Mouse (Mus musculus) heart, embryonic 10.5 days (tissue): ENCODE measurements around the gene Pla2g5. TPM values are rescaled to one million over a fixed set of nuclear protein-coding genes. Genes with fewer than 3 reads are reported as not detected.

Experiments
- DNase-seq: peaks from one replicate; pipeline ENCODE4 v3.0.0-alpha.2; 2017; ENCODE audit warnings: low spot score
- H3K27ac ChIP-seq: fragments of 300-500 bp; sonication (generic); 2 replicates; pipeline ENCODE4 v1.5.1; 2016; ENCODE audit warnings: mild to moderate bottlenecking
- H3K27me3 ChIP-seq: fragments of 300-500 bp; sonication (generic); 2 replicates; pipeline ENCODE4 v1.6.1; 2016; ENCODE audit warnings: mild to moderate bottlenecking; ENCODE audit not compliant: poor library complexity, insufficient read depth, severe bottlenecking
- H3K36me3 ChIP-seq: fragments of 300-500 bp; sonication (generic); 2 replicates; pipeline ENCODE4 v1.6.1; 2016; ENCODE audit warnings: mild to moderate bottlenecking, moderate library complexity
- H3K4me1 ChIP-seq: fragments of 300-500 bp; sonication (generic); 2 replicates; pipeline ENCODE4 v1.6.1; 2016; ENCODE audit warnings: mild to moderate bottlenecking
- H3K4me3 ChIP-seq: fragments of 300-500 bp; sonication (generic); 2 replicates; pipeline ENCODE4 v1.5.1; 2016; ENCODE audit warnings: mild to moderate bottlenecking, moderate library complexity
- H3K9me3 ChIP-seq: fragments of 300-500 bp; sonication (generic); 2 replicates; pipeline ENCODE4 v1.6.1; 2016; ENCODE audit warnings: mild to moderate bottlenecking, moderate library complexity
- WGBS: fragments of 180-500 bp; shearing (Covaris S2); methylation state at CpG from one replicate; pipeline ENCODE4 v1.1.7; 2016; 5-methylcytosine and 5-hydroxymethylcytosine counted together
- polyA plus RNA-seq: library from polyadenylated mRNA; unstranded; fragments of >200 nt; fragmentation: Nextera tagmentation; extraction: Ambion mirVana; gene quantifications from 2 replicates; pipeline ENCODE4 v1.2.1, GENCODE M21; 2016

Gene Pla2g5
- polyA plus RNA-seq, 1 experiment from 2014 or later = 2.1 TPM

GRCm38 (mm10) chr4:138806160-138806559 lies 57.1 kb downstream of the Pla2g5 start:
- Histone ChIP-seq H3K4me1 (peaks cover 5% of the 10 kb centered on the region; the same call in 1 of the 2 replicates), H3K27ac (no peak overlapping the region), H3K9me3 (no peaks in the 10 kb centered on the region), H3K4me3 (no peak overlapping the region), H3K36me3 (no peaks in the 10 kb centered on the region), H3K27me3 (peaks cover 23% of the 10 kb centered on the region; the same call in 1 of the 2 replicates)
- DNase-seq = no peak
- 79% methylated on average over 8 of the region's 8 CpGs for WGBS

- WGBS = 80% methylated on average over 8 of the region's 8 CpGs
- Histone ChIP-seq H3K9me3 (no peaks in the 10 kb centered on the region), H3K27ac (no peak overlapping the region), H3K27me3 (peaks cover 16% of the 10 kb centered on the region; the same call in 1 of the 2 replicates), H3K4me3 (no peak overlapping the region), H3K4me1 (peaks cover 5% of the 10 kb centered on the region; the same call in 1 of the 2 replicates), H3K36me3 (no peaks in the 10 kb centered on the region)
- no peak for DNase-seq
Measured at GRCm38 (mm10) chr4:138805248-138805647, 58.0 kb downstream of the Pla2g5 start.

DNA sequence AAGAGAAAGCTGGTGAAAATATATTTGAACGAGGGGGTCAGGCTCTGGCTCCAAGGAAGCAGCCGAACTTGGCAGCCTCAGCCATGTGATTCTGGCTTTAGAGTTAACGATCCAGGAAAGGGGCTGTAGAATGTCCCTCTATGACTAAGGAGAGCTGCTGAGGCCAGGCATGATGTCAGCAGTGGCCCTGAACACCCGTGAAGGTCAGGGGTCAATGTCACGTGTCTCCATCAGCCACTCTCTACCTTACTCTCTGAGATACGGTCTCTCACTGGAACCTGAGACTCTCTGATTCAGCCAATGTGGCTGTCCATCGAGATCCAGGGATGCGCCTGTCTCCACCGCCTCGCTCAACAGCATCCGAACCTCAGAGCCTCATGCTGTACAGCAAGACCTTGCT lies 60.4 kb downstream of the Pla2g5 start:
- no peak overlapping the region for H3K4me3 ChIP-seq
- no peak overlapping the region for H3K27ac ChIP-seq
- H3K27me3 ChIP-seq = peaks cover 5% of the 10 kb centered on the region; the same call in 1 of the 2 replicates
- H3K36me3 ChIP-seq = no peaks in the 10 kb centered on the region
- no peak for DNase-seq
- 84% methylated on average over 11 of the region's 11 CpGs for WGBS
- no peaks in the 10 kb centered on the region for H3K4me1 ChIP-seq
- no peaks in the 10 kb centered on the region for H3K9me3 ChIP-seq

GRCm38 (mm10) chr4:138801631-138802030 lies 61.7 kb downstream of the Pla2g5 start:
- Histone ChIP-seq H3K27ac (no peak overlapping the region), H3K4me3 (no peak overlapping the region), H3K4me1 (peaks cover 7% of the 10 kb centered on the region), H3K36me3 (no peaks in the 10 kb centered on the region), H3K9me3 (no peaks in the 10 kb centered on the region), H3K27me3 (no peaks in the 10 kb centered on the region; the same call in 1 of the 2 replicates)
- no peak for DNase-seq
- 77% methylated on average over 4 of the region's 4 CpGs for whole genome bisulfite sequencing

GRCm38 (mm10) chr4:138800134-138800744 lies 63.0 kb downstream of the Pla2g5 start:
- Histone ChIP-seq H3K27ac (no peak overlapping the region), H3K27me3 (no peaks in the 10 kb centered on the region; the same call in 1 of the 2 replicates), H3K36me3 (no peaks in the 10 kb centered on the region), H3K9me3 (no peaks in the 10 kb centered on the region), H3K4me3 (no peak overlapping the region), H3K4me1 (peaks cover 7% of the 10 kb centered on the region)
- WGBS = 72% methylated on average over 12 of the region's 12 CpGs
- DNase-seq = no peak

DNA sequence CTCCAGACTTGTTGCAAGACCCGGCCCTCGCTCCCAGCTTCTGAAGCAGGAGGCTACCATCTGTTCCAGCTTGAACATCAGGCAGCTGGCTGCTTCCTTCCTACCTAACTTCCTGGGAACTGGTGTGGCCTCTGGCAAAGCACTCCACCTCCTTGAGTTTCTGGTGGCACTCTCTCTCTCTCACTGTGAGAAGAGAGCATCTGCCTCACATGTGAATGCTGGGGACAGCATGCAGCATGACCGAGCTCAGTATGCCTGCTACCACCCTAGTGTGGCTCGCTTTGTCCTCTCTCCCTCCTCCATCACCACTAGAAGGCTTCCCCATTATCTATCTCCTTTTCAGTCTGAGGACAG lies 66.1 kb downstream of the Pla2g5 start:
- H3K4me3 ChIP-seq = no peak overlapping the region
- WGBS = 84% methylated on average over 4 of the region's 4 CpGs
- no peak for DNase-seq
- H3K4me1 ChIP-seq = peaks cover 7% of the 10 kb centered on the region
- H3K27ac ChIP-seq = no peak overlapping the region
- no peaks in the 10 kb centered on the region for H3K9me3 ChIP-seq
- H3K36me3 ChIP-seq = no peaks in the 10 kb centered on the region
- no peaks in the 10 kb centered on the region; the same call in 1 of the 2 replicates for H3K27me3 ChIP-seq

- no peaks in the 10 kb centered on the region; the same call in 1 of the 2 replicates for H3K27me3 ChIP-seq
- no peak for DNase-seq
- no peaks in the 10 kb centered on the region for H3K9me3 ChIP-seq
- H3K4me1 ChIP-seq = peaks cover 7% of the 10 kb centered on the region
- 49% methylated on average over 6 of the region's 6 CpGs for WGBS
- no peak overlapping the region for H3K27ac ChIP-seq
- no peak overlapping the region for H3K4me3 ChIP-seq
- no peaks in the 10 kb centered on the region for H3K36me3 ChIP-seq
Measured at GRCm38 (mm10) chr4:138796513-138797216, 66.6 kb downstream of the Pla2g5 start.

DNA sequence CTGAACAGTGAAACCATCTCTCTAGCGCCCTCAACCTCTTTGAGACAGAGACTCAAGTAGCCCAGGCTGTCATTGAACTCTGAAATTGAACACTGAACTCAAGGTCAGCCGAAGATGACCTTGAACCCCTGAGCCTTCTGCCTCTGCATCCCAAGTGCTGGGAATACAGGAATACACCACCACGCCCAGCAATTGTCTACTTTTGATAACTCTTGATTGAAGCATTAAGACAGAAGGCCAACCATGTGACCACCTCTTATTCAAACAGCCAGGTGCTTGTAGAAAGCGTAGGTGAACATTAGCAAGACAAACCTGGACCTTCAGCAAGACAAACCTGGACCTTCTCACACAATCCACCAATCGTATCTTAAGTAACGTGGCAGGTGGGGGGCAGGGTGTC lies 68.9 kb downstream of the Pla2g5 start:
- H3K4me1 ChIP-seq = peaks cover 7% of the 10 kb centered on the region
- H3K36me3 ChIP-seq = no peaks in the 10 kb centered on the region
- peaks cover 9% of the 10 kb centered on the region; the same call in 1 of the 2 replicates for H3K27me3 ChIP-seq
- DNase-seq = no peak
- WGBS = 87% methylated on average over 6 of the region's 6 CpGs
- no peak overlapping the region for H3K4me3 ChIP-seq
- H3K9me3 ChIP-seq = no peaks in the 10 kb centered on the region
- no peak overlapping the region for H3K27ac ChIP-seq

GRCm38 (mm10) chr4:138793276-138793675 lies 70.0 kb downstream of the Pla2g5 start:
- 56% methylated on average over 2 of the region's 2 CpGs for WGBS

GRCm38 (mm10) chr4:138792599-138792998 lies 70.7 kb downstream of the Pla2g5 start:
- no peak for DNase-seq
- no peaks in the 10 kb centered on the region for H3K36me3 ChIP-seq
- 59% methylated on average over 9 of the region's 9 CpGs for WGBS
- H3K9me3 ChIP-seq = no peaks in the 10 kb centered on the region
- peaks cover 7% of the 10 kb centered on the region for H3K4me1 ChIP-seq
- H3K4me3 ChIP-seq = no peak overlapping the region
- H3K27ac ChIP-seq = no peak overlapping the region
- peaks cover 12% of the 10 kb centered on the region; the same call in 1 of the 2 replicates for H3K27me3 ChIP-seq

More at GRCm38 (mm10) chr4:138793276-138793675, 70.0 kb downstream of the Pla2g5 start:
- Histone ChIP-seq H3K27ac (no peak overlapping the region), H3K27me3 (peaks cover 9% of the 10 kb centered on the region; the same call in 1 of the 2 replicates), H3K36me3 (no peaks in the 10 kb centered on the region), H3K4me3 (no peak overlapping the region), H3K9me3 (no peaks in the 10 kb centered on the region), H3K4me1 (peaks cover 7% of the 10 kb centered on the region)
- DNase-seq = no peak

GRCm38 (mm10) chr4:138791452-138791851 lies 71.8 kb downstream of the Pla2g5 start:
- DNase-seq = no peak
- no peak overlapping the region for H3K27ac ChIP-seq
- WGBS = 58% methylated on average over 6 of the region's 6 CpGs
- H3K9me3 ChIP-seq = no peaks in the 10 kb centered on the region
- no peak overlapping the region for H3K4me3 ChIP-seq
- peaks cover 14% of the 10 kb centered on the region; the same call in 1 of the 2 replicates for H3K27me3 ChIP-seq
- no peaks in the 10 kb centered on the region for H3K4me1 ChIP-seq
- no peaks in the 10 kb centered on the region for H3K36me3 ChIP-seq

GRCm38 (mm10) chr4:138788381-138788780 lies 74.9 kb downstream of the Pla2g5 start:
- H3K27ac ChIP-seq = no peak overlapping the region
- no peak for DNase-seq
- 66% methylated on average over 4 of the region's 4 CpGs for WGBS
- no peaks in the 10 kb centered on the region for H3K4me1 ChIP-seq
- H3K27me3 ChIP-seq = peaks cover 14% of the 10 kb centered on the region; the same call in 1 of the 2 replicates
- no peaks in the 10 kb centered on the region for H3K36me3 ChIP-seq
- no peaks in the 10 kb centered on the region for H3K9me3 ChIP-seq
- H3K4me3 ChIP-seq = no peak overlapping the region

GRCm38 (mm10) chr4:138786141-138786540 lies 77.1 kb downstream of the Pla2g5 start:
- Histone ChIP-seq H3K4me3 (no peak overlapping the region), H3K9me3 (no peaks in the 10 kb centered on the region), H3K27ac (no peak overlapping the region), H3K4me1 (no peaks in the 10 kb centered on the region), H3K36me3 (no peaks in the 10 kb centered on the region), H3K27me3 (peaks cover 21% of the 10 kb centered on the region)
- 69% methylated on average over 4 of the region's 4 CpGs for WGBS
- no peak for DNase-seq
